Mouse (Mus musculus) MEL (cell line): ENCODE measurements around the gene Med24. TPM values are rescaled to one million over a fixed set of nuclear protein-coding genes. Genes with fewer than 3 reads are reported as not detected.

ENCODE experiments used
- DNase-seq: peaks from one replicate; pipeline ENCODE4 v3.0.0; 2011; ENCODE audit warnings: low read depth, low spot score
- H3K27ac ChIP-seq: 2 replicates; pipeline ENCODE4 v1.5.1; 2012; ENCODE audit warnings: low read depth, mild to moderate bottlenecking, control low read depth, low read length, moderate library complexity; ENCODE audit not compliant: control insufficient read depth
- H3K27me3 ChIP-seq, 2 experiments: fragments of 150-350 bp in 1 of 2; sonication (generic) in 1 of 2; 2 replicates each; pipeline ENCODE4 v1.6.1; 2012; ENCODE audit warnings: low read length in 2 of 2, mild to moderate bottlenecking in 2 of 2, improper control_type of control experiment in 1 of 2, moderate library complexity in 1 of 2; ENCODE audit not compliant: insufficient read depth in 2 of 2, control insufficient read depth in 1 of 2
- H3K36me3 ChIP-seq, 2 experiments: 2 replicates each; pipeline ENCODE4 v1.6.1; 2012 to 2014; ENCODE audit warnings: low read length in 2 of 2, improper control_type of control experiment in 1 of 2, inconsistent platforms in 1 of 2, mild to moderate bottlenecking in 1 of 2; ENCODE audit not compliant: insufficient read depth in 2 of 2, control insufficient read depth in 1 of 2
- H3K4me1 ChIP-seq, 2 experiments: fragments of 150-350 bp in 1 of 2; sonication (generic) in 1 of 2; 2 replicates each; pipeline ENCODE4 v1.6.1; 2012; ENCODE audit warnings: low read length in 2 of 2, improper control_type of control experiment in 1 of 2, mild to moderate bottlenecking in 1 of 2; ENCODE audit not compliant: insufficient read depth in 2 of 2, control insufficient read depth in 1 of 2
- H3K4me3 ChIP-seq, 2 experiments: fragments of 150-350 bp in 1 of 2; sonication (generic) in 1 of 2; 2 replicates each; pipeline ENCODE4 v1.5.1; 2012; ENCODE audit warnings: low read depth in 2 of 2, low read length in 2 of 2, mild to moderate bottlenecking in 2 of 2, moderate library complexity in 2 of 2, control low read depth in 1 of 2, improper control_type of control experiment in 1 of 2; ENCODE audit not compliant: control insufficient read depth in 1 of 2, insufficient read depth in 1 of 2
- H3K79me2 ChIP-seq: 2 replicates; pipeline ENCODE4 v1.6.1; 2012; ENCODE audit warnings: mild to moderate bottlenecking, low read length, moderate library complexity; ENCODE audit not compliant: control insufficient read depth, poor library complexity, insufficient read depth
- H3K9ac ChIP-seq: 2 replicates; pipeline ENCODE4 v1.6.1; 2012; ENCODE audit warnings: low read depth, mild to moderate bottlenecking, control low read depth, low read length, moderate library complexity; ENCODE audit not compliant: control insufficient read depth, poor library complexity, severe bottlenecking
- H3K9me3 ChIP-seq: fragments of 150-350 bp; sonication (generic); replicated peaks from 2 replicates; pipeline ENCODE4 v1.6.1; 2012; ENCODE audit warnings: mild to moderate bottlenecking, low read length, improper control_type of control experiment, moderate library complexity; ENCODE audit not compliant: insufficient read depth
- CHD2 ChIP-seq: IDR thresholded peaks from 2 replicates; pipeline ENCODE4 v1.6.1; 2011; ENCODE audit warnings: low read length, improper control_type of control experiment
- E2F4 ChIP-seq: IDR thresholded peaks from 2 replicates; pipeline ENCODE4 v1.6.1; 2011; ENCODE audit warnings: low read depth, low read length, improper control_type of control experiment, borderline replicate concordance
- ELF1 ChIP-seq: IDR thresholded peaks from 2 replicates; pipeline ENCODE4 v1.6.1; 2014; ENCODE audit warnings: low read depth, mild to moderate bottlenecking, inconsistent platforms, low read length, improper control_type of control experiment, moderate library complexity
- EP300 ChIP-seq, 2 experiments: IDR thresholded peaks; 2 replicates each; pipeline ENCODE4 v1.6.1; 2011; ENCODE audit warnings: improper control_type of control experiment in 2 of 2, low read length in 2 of 2, low read depth in 1 of 2, mild to moderate bottlenecking in 1 of 2
- ETS1 ChIP-seq: IDR thresholded peaks from 2 replicates; pipeline ENCODE4 v1.6.1; 2012; ENCODE audit warnings: low read depth, mild to moderate bottlenecking, inconsistent platforms, low read length, improper control_type of control experiment, moderate library complexity
- GABPA ChIP-seq: IDR thresholded peaks from 2 replicates; pipeline ENCODE4 v1.6.1; 2012; ENCODE audit warnings: low read depth, mild to moderate bottlenecking, inconsistent platforms, low read length, improper control_type of control experiment, moderate library complexity
- JUND ChIP-seq: IDR thresholded peaks from 2 replicates; pipeline ENCODE4 v1.6.1; 2011; ENCODE audit warnings: low read depth, mild to moderate bottlenecking, improper control_type of control experiment, low read length
- KAT2A ChIP-seq: conservative IDR thresholded peaks from 2 replicates; pipeline ENCODE4 v1.6.1; 2012; ENCODE audit warnings: low read depth, low read length, improper control_type of control experiment, inconsistent platforms
- MAFK ChIP-seq: IDR thresholded peaks from 2 replicates; pipeline ENCODE4 v1.6.1; 2011; ENCODE audit warnings: low read depth, mild to moderate bottlenecking, low read length, improper control_type of control experiment, borderline replicate concordance
- MAZ ChIP-seq: IDR thresholded peaks from 2 replicates; pipeline ENCODE4 v1.6.1; 2012; ENCODE audit warnings: low read depth, mild to moderate bottlenecking, inconsistent platforms, low read length, improper control_type of control experiment
- MEF2A ChIP-seq: IDR thresholded peaks from 2 replicates; pipeline ENCODE4 v1.6.1; 2014; ENCODE audit warnings: low read depth, mild to moderate bottlenecking, inconsistent platforms, low read length, improper control_type of control experiment; ENCODE audit not compliant: poor library complexity, insufficient replicate concordance, severe bottlenecking; ENCODE audit errors: extremely low read depth
- MXI1 ChIP-seq: IDR thresholded peaks from 2 replicates; pipeline ENCODE4 v1.6.1; 2011; ENCODE audit warnings: mild to moderate bottlenecking, low read depth, low read length, improper control_type of control experiment
- MYB ChIP-seq: IDR thresholded peaks from 2 replicates; pipeline ENCODE4 v1.6.1; 2011; ENCODE audit warnings: mild to moderate bottlenecking, low read depth, low read length, improper control_type of control experiment
- POLR2A ChIP-seq, 2 experiments: IDR thresholded peaks; 2 replicates each; pipeline ENCODE4 v1.6.1; 2011 to 2012; ENCODE audit warnings: low read length in 2 of 2, mild to moderate bottlenecking in 2 of 2, control low read depth in 1 of 2, improper control_type of control experiment in 1 of 2, low read depth in 1 of 2, moderate library complexity in 1 of 2; ENCODE audit not compliant: control insufficient read depth in 1 of 2, insufficient read depth in 1 of 2, poor library complexity in 1 of 2
- POLR2AphosphoS5 ChIP-seq: IDR thresholded peaks from 2 replicates; pipeline ENCODE4 v1.6.1; 2012; ENCODE audit warnings: low read depth, borderline replicate concordance, mild to moderate bottlenecking, inconsistent platforms, low read length, moderate library complexity, mixed read lengths
- RCOR1 ChIP-seq: IDR thresholded peaks from 2 replicates; pipeline ENCODE4 v1.6.1; 2012; ENCODE audit warnings: low read depth, mild to moderate bottlenecking, inconsistent platforms, low read length, improper control_type of control experiment
- TAL1 ChIP-seq: IDR thresholded peaks from 2 replicates; pipeline ENCODE4 v1.6.1; 2012; ENCODE audit warnings: mild to moderate bottlenecking, inconsistent platforms, low read length, moderate library complexity, mixed read lengths
- TBP ChIP-seq: IDR thresholded peaks from 2 replicates; pipeline ENCODE4 v1.8.0; 2011; ENCODE audit warnings: low read depth, low read length, improper control_type of control experiment
- TCF12 ChIP-seq: IDR thresholded peaks from 2 replicates; pipeline ENCODE4 v1.6.1; 2014; ENCODE audit warnings: low read depth, mild to moderate bottlenecking, inconsistent platforms, low read length, improper control_type of control experiment, moderate library complexity
- USF1 ChIP-seq: IDR thresholded peaks from 2 replicates; pipeline ENCODE4 v1.6.1; 2014; ENCODE audit warnings: low read depth, mild to moderate bottlenecking, inconsistent platforms, low read length, improper control_type of control experiment, moderate library complexity
- ZC3H11A ChIP-seq: IDR thresholded peaks from 2 replicates; pipeline ENCODE4 v1.6.1; 2012; ENCODE audit warnings: low read depth, mild to moderate bottlenecking, inconsistent platforms, low read length, improper control_type of control experiment
- ZKSCAN1 ChIP-seq: IDR thresholded peaks from 2 replicates; pipeline ENCODE4 v1.6.1; 2012; ENCODE audit warnings: low read depth, mild to moderate bottlenecking, inconsistent platforms, low read length, improper control_type of control experiment, moderate library complexity
- ZMIZ1 ChIP-seq: IDR thresholded peaks from 2 replicates; pipeline ENCODE4 v1.6.1; 2012; ENCODE audit warnings: low read depth, mild to moderate bottlenecking, inconsistent platforms, low read length, improper control_type of control experiment, moderate library complexity
- ZNF384 ChIP-seq: IDR thresholded peaks from 2 replicates; pipeline ENCODE4 v1.6.1; 2012; ENCODE audit warnings: low read depth, mild to moderate bottlenecking, inconsistent platforms, low read length, improper control_type of control experiment
- polyA plus RNA-seq, 2 experiments: library from polyadenylated mRNA; stranded (reverse) in 1 of 2; unstranded in 1 of 2; fragments of >175 nt in 1 of 2; fragments of >200 nt in 1 of 2; gene quantifications; 2 replicates each; pipeline versions ENCODE4 v1.2.1 to v1.2.4; 2012; ENCODE audit warnings: low replicate concordance in 2 of 2, low read depth in 1 of 2; ENCODE audit not compliant: insufficient read length in 2 of 2, insufficient read depth in 1 of 2, missing spikeins in 1 of 2
- total RNA-seq: library from RNA; depleted of rRNA; stranded (reverse); fragments of 300-350 nt; gene quantifications from 2 replicates; pipeline ENCODE4 v1.2.3, GENCODE M21; 2012

The Med24 gene
- total and polyA plus RNA-seq, 3 experiments: 37.5 to 89.8 TPM; not detected in 1

DNA sequence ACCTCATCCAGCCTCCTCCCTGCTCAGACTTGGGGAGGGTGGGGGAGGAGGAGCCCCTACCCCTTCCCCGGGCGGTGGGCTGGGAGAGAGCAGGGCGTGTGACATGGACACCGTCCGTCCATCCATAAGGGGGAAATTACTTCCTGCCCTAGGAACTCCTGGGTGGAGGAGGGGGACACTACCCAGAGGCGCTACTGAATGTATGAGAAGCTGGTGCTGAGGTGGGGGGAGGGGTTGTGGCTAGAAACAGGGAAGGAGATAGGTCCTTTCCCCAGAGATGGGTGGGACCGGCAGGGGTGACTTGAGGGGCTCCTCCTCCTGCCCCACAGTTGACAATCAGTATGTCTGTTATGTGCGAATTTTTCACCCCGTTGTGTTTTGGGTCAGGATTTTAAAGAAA lies 38.0 kb upstream of the Med24 start:
- peak; percentile 95 for DNase-seq
- H3K27ac ChIP-seq: no peak overlapping the region; the same call in 1 of the 2 replicates
- no peaks in the 10 kb centered on the region for H3K9me3 ChIP-seq
- H3K4me3 ChIP-seq: no peak overlapping the region
- no peaks in the 10 kb centered on the region for H3K27me3 ChIP-seq
- H3K79me2 ChIP-seq: no peaks in the 10 kb centered on the region; the same call in 1 of the 2 replicates
- H3K9ac ChIP-seq: peak overlapping the region; percentile 32; the same call in 1 of the 2 replicates
- TF ChIP-seq MEF2A (no peak), CHD2 (peak; percentile 54), ZC3H11A (no peak), TCF12 (no peak), MYB (no peak), MXI1 (no peak), MAFK (no peak), TBP (0 out of 2 replicates have a peak, but pooled peaks have one; percentile 26), KAT2A (no peak), ZKSCAN1 (no peak), ZMIZ1 (no peak), ZNF384 (no peak), E2F4 (no peak), MAZ (peak; percentile 27; the same call in 1 of the 2 replicates)
- peaks cover 31 to 57% of the 10 kb centered on the region in 2 experiments for H3K4me1 ChIP-seq
- H3K36me3 ChIP-seq: peaks cover 0 to 50% of the 10 kb centered on the region in 2 experiments; a peak in 2 of 4 replicates

DNA sequence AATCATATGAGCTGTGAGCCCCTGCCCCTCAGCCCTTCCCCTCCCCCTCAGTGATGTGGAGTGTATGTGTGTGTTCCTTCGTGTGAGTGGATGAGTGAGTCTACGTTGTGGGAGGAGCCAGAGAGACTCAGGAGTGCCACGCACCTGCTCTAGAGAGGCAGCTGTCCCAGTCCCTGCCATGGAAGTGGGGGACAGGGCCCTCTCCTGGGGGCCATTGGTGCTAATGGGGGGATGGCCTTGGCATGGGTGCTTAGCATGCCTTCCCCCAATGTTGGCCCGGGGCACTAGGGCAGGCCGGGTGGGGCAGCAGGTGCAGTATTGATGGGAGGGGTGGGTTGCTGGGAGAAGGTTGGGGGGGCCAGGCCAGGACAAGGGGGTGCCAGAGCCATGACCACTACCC lies 37.6 kb upstream of the Med24 start:
- DNase-seq: no peak
- Histone ChIP-seq H3K9ac (no peak overlapping the region), H3K36me3 (peaks cover 0 to 46% of the 10 kb centered on the region in 2 experiments; a peak in 2 of 4 replicates), H3K4me3 (no peak overlapping the region), H3K9me3 (no peaks in the 10 kb centered on the region), H3K79me2 (no peaks in the 10 kb centered on the region; the same call in 1 of the 2 replicates), H3K27me3 (no peaks in the 10 kb centered on the region), H3K4me1 (peaks cover 29 to 52% of the 10 kb centered on the region in 2 experiments), H3K27ac (no peak overlapping the region)
- no peak for TF ChIP-seq ZMIZ1
- no peak for TF ChIP-seq JUND
- no peak for TF ChIP-seq ELF1
- no peak for TF ChIP-seq EP300 (IDR thresholded peaks at IDR 0.05; ENCODE audit: low read depth in 1 of 2, low read length in 2 of 2)
- TF ChIP-seq POLR2A (IDR thresholded peaks at IDR 0.05; ENCODE audit: control insufficient read depth in 1 of 2, insufficient read depth in 1 of 2, low read depth in 1 of 2, low read length in 2 of 2, poor library complexity in 1 of 2): no peak
- TF ChIP-seq MYB: no peak
- no peak for TF ChIP-seq TAL1
- no peak for TF ChIP-seq GABPA
- no peak for TF ChIP-seq USF1
- no peak for TF ChIP-seq ETS1
- TF ChIP-seq RCOR1: no peak
- no peak for TF ChIP-seq ZNF384
- no peak for TF ChIP-seq POLR2AphosphoS5
